Mouse (Mus musculus) kidney, adult 2 months (tissue): ENCODE measurements around the gene Nudcd3.

Experiments used
- CTCF ChIP-seq: fragments of 200-500 bp; conservative IDR thresholded peaks from 2 replicates; pipeline ENCODE4 v1.5.1; 2011; ENCODE audit warnings: low read depth, mild to moderate bottlenecking, control low read depth, low read length, moderate library complexity, mixed read lengths; ENCODE audit not compliant: insufficient read depth, insufficient read length
- POLR2A ChIP-seq: fragments of 200-500 bp; IDR thresholded peaks from one replicate; pipeline ENCODE4 v1.6.1; 2011; ENCODE audit warnings: low read depth, low read length, control low read depth

DNA sequence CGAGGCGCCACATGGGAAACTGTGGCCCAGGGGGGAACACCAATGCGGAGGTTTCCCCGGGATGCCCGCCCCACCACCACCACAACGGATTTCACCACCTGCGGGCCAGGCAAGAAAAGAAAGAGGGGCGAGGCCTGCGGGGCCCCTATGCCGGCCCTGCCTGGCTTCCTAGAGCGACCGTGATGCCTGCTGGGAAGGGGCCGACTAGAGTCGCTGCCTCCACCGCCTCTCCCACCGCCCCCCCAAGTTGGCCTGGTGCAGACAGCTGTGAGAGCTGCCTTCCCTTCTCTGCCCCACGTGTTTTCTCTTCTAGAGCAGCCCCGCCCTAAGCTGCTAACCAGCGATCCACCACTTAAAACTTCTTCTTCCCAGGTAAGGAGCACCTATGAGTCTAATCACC lies 44.5 kb upstream of the Nudcd3 start:
- TF ChIP-seq CTCF (no peak), POLR2A (no peak)
